Mouse (Mus musculus) ES-E14 (cell line): Measurements from ENCODE around the gene Agtrap. TPM values are rescaled to one million over a fixed set of nuclear protein-coding genes. Genes with fewer than 3 reads are reported as not detected.
A peak's percentile ranks its signal among the peaks of the same experiment; 100 is the strongest.

Experiments used
- DNase-seq: peaks from one replicate; pipeline ENCODE4 v3.0.0-alpha.2; 2013; ENCODE audit warnings: low read depth, low spot score
- H3K27ac ChIP-seq: 2 replicates; pipeline ENCODE4 v1.5.1; 2012; ENCODE audit warnings: low read depth, mild to moderate bottlenecking, low read length, moderate library complexity, mixed read lengths; ENCODE audit not compliant: poor library complexity, insufficient read depth, severe bottlenecking
- H3K36me3 ChIP-seq: 2 replicates; pipeline ENCODE4 v1.6.1; 2012; ENCODE audit warnings: mild to moderate bottlenecking, low read length, moderate library complexity, mixed read lengths; ENCODE audit not compliant: control insufficient read depth, poor library complexity, insufficient read depth, severe bottlenecking
- H3K4me1 ChIP-seq, 2 experiments: fragments of 150-350 bp in 1 of 2; sonication (generic) in 1 of 2; 2 replicates each; pipeline ENCODE4 v1.6.1; 2012; ENCODE audit warnings: low read length in 2 of 2, mild to moderate bottlenecking in 1 of 2, mixed read lengths in 1 of 2; ENCODE audit not compliant: control insufficient read depth in 2 of 2, insufficient read depth in 2 of 2, poor library complexity in 1 of 2
- H3K4me3 ChIP-seq, 2 experiments: fragments of 150-350 bp in 1 of 2; sonication (generic) in 1 of 2; 2 replicates each; pipeline ENCODE4 v1.5.1; 2012; ENCODE audit warnings: low read length in 2 of 2, low read depth in 1 of 2, mild to moderate bottlenecking in 1 of 2, mixed read lengths in 1 of 2; ENCODE audit not compliant: insufficient read depth in 1 of 2, poor library complexity in 1 of 2, severe bottlenecking in 1 of 2
- H3K9ac ChIP-seq: 2 replicates; pipeline ENCODE4 v1.6.1; 2012; ENCODE audit warnings: low read depth, mild to moderate bottlenecking, low read length, mixed read lengths; ENCODE audit not compliant: poor library complexity, insufficient read depth, severe bottlenecking
- H3K9me3 ChIP-seq: fragments of 150-350 bp; sonication (generic); 2 replicates; pipeline ENCODE4 v1.6.1; 2012; ENCODE audit warnings: low read depth, mild to moderate bottlenecking, low read length; ENCODE audit not compliant: control insufficient read depth, insufficient read depth
- CHD2 ChIP-seq: IDR thresholded peaks from 2 replicates; pipeline ENCODE4 v1.6.1; 2014; ENCODE audit warnings: mild to moderate bottlenecking, low read depth, low read length, inconsistent platforms
- HCFC1 ChIP-seq: IDR thresholded peaks from 2 replicates; pipeline ENCODE4 v1.6.1; 2012; ENCODE audit warnings: low read length, inconsistent platforms, borderline replicate concordance; ENCODE audit not compliant: insufficient read depth
- MAFK ChIP-seq: IDR thresholded peaks from 2 replicates; pipeline ENCODE4 v1.6.1; 2014; ENCODE audit warnings: mild to moderate bottlenecking, low read depth, low read length, inconsistent platforms; ENCODE audit not compliant: insufficient read depth
- ZC3H11A ChIP-seq: IDR thresholded peaks from 2 replicates; pipeline ENCODE4 v1.6.1; 2012; ENCODE audit warnings: low read depth, mild to moderate bottlenecking, inconsistent platforms, low read length, borderline replicate concordance
- ZNF384 ChIP-seq: IDR thresholded peaks from 2 replicates; pipeline ENCODE4 v1.6.1; 2012; ENCODE audit warnings: low read depth, low read length, inconsistent platforms
- in situ Hi-C, 2 experiments: fragments of 600-800 bp; cut with MboI; formaldehyde crosslinking; loops; one replicate each; pipeline ENCODE4 v1.15.1; 2025; ENCODE audit warnings: low sequenced_read_pairs in 2 of 2, inconsistent platforms in 1 of 2; ENCODE audit not compliant: unreplicated experiment in 2 of 2
- total RNA-seq: library from RNA; depleted of rRNA; stranded (reverse); fragments of 300-350 nt; gene quantifications from 2 replicates; pipeline ENCODE4 v1.2.3, GENCODE M21; 2012

The Agtrap gene
- total RNA-seq, 1 experiment: 122 TPM

GRCm38 (mm10) chr4:148082257-148083044, 5.4 kb downstream of the Agtrap start:
- DNase-seq: no peak
- in situ Hi-C loops: no loop called here
- peaks cover 6 to 14% of the 10 kb centered on the region in 2 experiments; a peak in 2 of 4 replicates for H3K4me1 ChIP-seq
- peak overlapping the region; percentile 72; the same call in 1 of the 2 replicates for H3K27ac ChIP-seq
- TF ChIP-seq HCFC1: no peak
- no peak for TF ChIP-seq MAFK
- no peak for TF ChIP-seq ZNF384
- peak overlapping the region; percentile 59; the same call in 1 of the 2 replicates for H3K9ac ChIP-seq
- H3K36me3 ChIP-seq: peaks cover 30% of the 10 kb centered on the region
- H3K4me3 ChIP-seq: peak overlapping the region; percentile 45
- no peaks in the 10 kb centered on the region for H3K9me3 ChIP-seq

- no peak overlapping the region for H3K9ac ChIP-seq
- DNase-seq: no peak
- TF ChIP-seq CHD2: no peak
- H3K4me3 ChIP-seq: no peak overlapping the region
- no peaks in the 10 kb centered on the region for H3K9me3 ChIP-seq
- no peak overlapping the region for H3K27ac ChIP-seq
- peaks cover 6 to 16% of the 10 kb centered on the region in 2 experiments; a peak in 2 of 4 replicates for H3K4me1 ChIP-seq
- H3K36me3 ChIP-seq: peaks cover 27% of the 10 kb centered on the region
- in situ Hi-C loops: no loop called here
These were observed 6.6 kb downstream of the Agtrap start for GRCm38 (mm10) chr4:148081201-148081600.

DNA sequence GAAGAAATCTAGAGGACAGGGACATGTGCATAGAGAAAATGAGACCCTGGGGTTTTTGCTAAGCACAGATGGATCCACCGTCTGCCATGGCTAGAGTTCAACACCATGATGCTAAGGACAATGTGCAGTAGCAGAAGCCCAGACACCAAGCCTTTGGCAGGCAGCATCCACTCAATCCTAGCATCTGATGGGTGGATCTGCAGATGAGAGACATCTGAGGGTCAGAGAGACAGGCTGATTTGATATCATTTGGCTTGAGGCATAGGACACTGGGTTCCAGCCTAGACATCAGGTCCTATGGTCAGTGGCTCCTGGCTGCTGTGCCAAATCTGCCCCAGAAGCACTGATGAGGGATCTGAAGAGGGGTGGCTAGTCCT, 7.2 kb downstream of the Agtrap start:
- Histone ChIP-seq H3K9me3 (no peaks in the 10 kb centered on the region), H3K4me1 (peaks cover 6 to 14% of the 10 kb centered on the region in 2 experiments; a peak in 2 of 4 replicates), H3K27ac (no peak overlapping the region), H3K9ac (no peak overlapping the region), H3K36me3 (peaks cover 27% of the 10 kb centered on the region), H3K4me3 (no peak overlapping the region)
- in situ Hi-C loops: no loop called here
- TF ChIP-seq MAFK: no peak
- no peak for TF ChIP-seq ZC3H11A
- TF ChIP-seq HCFC1: no peak
- TF ChIP-seq CHD2: no peak
- TF ChIP-seq ZNF384: no peak
- no peak for DNase-seq

GRCm38 (mm10) chr4:148079944-148080596, 7.8 kb downstream of the Agtrap start:
- in situ Hi-C loops: no loop called here
- no peak for DNase-seq
- H3K9ac ChIP-seq: no peak overlapping the region
- 0 out of 2 replicates have a peak overlapping the region, but pooled peaks have one; percentile 9 for H3K27ac ChIP-seq
- H3K4me3 ChIP-seq: no peak overlapping the region
- H3K36me3 ChIP-seq: peaks cover 27% of the 10 kb centered on the region
- TF ChIP-seq MAFK (no peak), ZC3H11A (no peak), CHD2 (no peak), HCFC1 (no peak), ZNF384 (no peak)
- peaks cover 6 to 17% of the 10 kb centered on the region in 2 experiments; a peak in 2 of 4 replicates for H3K4me1 ChIP-seq
- H3K9me3 ChIP-seq: no peaks in the 10 kb centered on the region
